Mouse (Mus musculus) embryonic stem cell, embryonic (primary cell): ENCODE measurements around the gene Tm4sf19.

Experiments used
- CTCF ChIA-PET, 4 experiments: fragments of 300-600 bp in 2 of 4; fragments of 350-600 bp in 2 of 4; sonication (Branson Sonifier 250); formaldehyde crosslinking; loops; one replicate each; lab custom pipeline; 2022; ENCODE audit warnings: inconsistent platforms in 2 of 4; lab: Charles Lee
- POLR2A ChIA-PET, 4 experiments: fragments of 300-600 bp in 2 of 4; fragments of 350-600 bp in 2 of 4; sonication (Branson Sonifier 250); formaldehyde crosslinking; loops; one replicate each; lab custom pipeline; 2022; ENCODE audit warnings: antibody characterized with exemption in 4 of 4, inconsistent platforms in 1 of 4; lab: Charles Lee

The Tm4sf19 gene

GRCm38 (mm10) chr16:32400267-32400666 lies at the start of gene Tm4sf19:
Tm4sf19 (plus strand) TSS chr16:32400506.
- CTCF ChIA-PET, result interaction anchor here in 1 of 4 experiments (1.0 kb wide), 1 partner anchor 100 kb away, joined by 3 read pairs; no protein-coding TSS in a partner anchor
- POLR2A ChIA-PET, result interaction anchor here in 2 of 4 experiments (0.5 to 1.6 kb wide), 5 partner anchors 11 to 404 kb away, joined by 3 to 5 read pairs (median 3); no protein-coding TSS in a partner anchor

GRCm38 (mm10) chr16:32350776-32351175 lies 49.5 kb upstream of the Tm4sf19 start:
- ChIA-PET POLR2A (interaction anchor here in 2 of 4 experiments (0.7 to 0.9 kb wide), 2 partner anchors 20 to 144 kb away, joined by 3 to 4 read pairs; no protein-coding TSS in a partner anchor), CTCF (interaction anchor here in 1 of 4 experiments (1.1 kb wide), 1 partner anchor 22 kb away, joined by 3 read pairs; no protein-coding TSS in a partner anchor)

- POLR2A ChIA-PET, result interaction anchor here in 2 of 4 experiments (0.8 to 1.7 kb wide), 4 partner anchors 30 to 106 kb away, joined by 3 read pairs; partner anchors contain the start of gene Ubxn7 (in 2 of the 2)
- CTCF ChIA-PET, result interaction anchor here in 3 of 4 experiments (0.6 to 0.9 kb wide), 4 partner anchors 11 to 67 kb away, joined by 3 to 4 read pairs (median 3); no protein-coding TSS in a partner anchor
Observed at GRCm38 (mm10) chr16:32363530-32363929, 36.8 kb upstream of the Tm4sf19 start.

GRCm38 (mm10) chr16:32371351-32371750 lies 29.0 kb upstream of the Tm4sf19 start:
- POLR2A ChIA-PET, result interaction anchor here in 2 of 4 experiments (1.2 to 1.5 kb wide), 4 partner anchors 9 to 369 kb away, joined by 3 to 6 read pairs (median 4); partner anchors contain the start of genes Ubxn7 (in 2 of the 2) and Senp5 (in 1 of the 2)
- CTCF ChIA-PET, result interaction anchor here in 3 of 4 experiments (0.6 to 1.5 kb wide), 7 partner anchors 9 to 312 kb away, joined by 3 to 8 read pairs (median 3); no protein-coding TSS in a partner anchor

GRCm38 (mm10) chr16:32379575-32379974 lies 20.7 kb upstream of the Tm4sf19 start:
- CTCF ChIA-PET, result interaction anchor here in 2 of 4 experiments (1.1 to 1.3 kb wide), 2 partner anchors 11 to 120 kb away, joined by 3 to 4 read pairs; no protein-coding TSS in a partner anchor

GRCm38 (mm10) chr16:32382901-32383300 lies 17.4 kb upstream of the Tm4sf19 start:
- CTCF ChIA-PET, result no interaction called here
- POLR2A ChIA-PET, result interaction anchor here in 1 of 4 experiments (1.4 kb wide), 1 partner anchor 77 kb away, joined by 3 read pairs; no protein-coding TSS in a partner anchor

More at GRCm38 (mm10) chr16:32379575-32379974, 20.7 kb upstream of the Tm4sf19 start:
- POLR2A ChIA-PET, result interaction anchor here in 1 of 4 experiments (1.2 kb wide), 2 partner anchors 14 to 48 kb away, joined by 4 read pairs; partner anchors contain the start of gene Ubxn7

GRCm38 (mm10) chr16:32384885-32385284 lies 15.4 kb upstream of the Tm4sf19 start:
- POLR2A ChIA-PET, result no interaction called here
- CTCF ChIA-PET, result no interaction called here

- POLR2A ChIA-PET, result interaction anchor here in 1 of 4 experiments (1.1 to 1.6 kb wide), 2 partner anchors 14 to 87 kb away, joined by 3 read pairs; no protein-coding TSS in a partner anchor
- CTCF ChIA-PET, result no interaction called here
Observed at GRCm38 (mm10) chr16:32386826-32387225, 13.5 kb upstream of the Tm4sf19 start.

- CTCF ChIA-PET, result interaction anchor here in 1 of 4 experiments (0.5 kb wide), 1 partner anchor 214 kb away, joined by 5 read pairs; no protein-coding TSS in a partner anchor
- POLR2A ChIA-PET, result interaction anchor here in 1 of 4 experiments (0.8 to 1.5 kb wide), 7 partner anchors 8 to 143 kb away, joined by 3 to 6 read pairs (median 4); partner anchors contain the start of genes Fbxo45, Tm4sf19 and Wdr53
Observed at GRCm38 (mm10) chr16:32389049-32389448, 11.3 kb upstream of the Tm4sf19 start.

- CTCF ChIA-PET, result interaction anchor here in 1 of 4 experiments (1.7 kb wide), 1 partner anchor 18 kb away, joined by 3 read pairs; no protein-coding TSS in a partner anchor
Observed at GRCm38 (mm10) chr16:32389841-32390240, 10.5 kb upstream of the Tm4sf19 start.

GRCm38 (mm10) chr16:32390882-32391281 lies 9.4 kb upstream of the Tm4sf19 start:
- CTCF ChIA-PET, result interaction anchor here in 1 of 4 experiments (1.7 kb wide), 1 partner anchor 19 kb away, joined by 3 read pairs; no protein-coding TSS in a partner anchor

More at GRCm38 (mm10) chr16:32389841-32390240, 10.5 kb upstream of the Tm4sf19 start:
- POLR2A ChIA-PET, result interaction anchor here in 1 of 4 experiments (1.3 to 1.5 kb wide), 3 partner anchors 10 to 144 kb away, joined by 3 to 5 read pairs (median 3); partner anchors contain the start of genes Fbxo45, Tm4sf19 and Wdr53

GRCm38 (mm10) chr16:32395679-32396540 lies 4.4 kb upstream of the Tm4sf19 start:
- CTCF ChIA-PET, result interaction anchor here in 3 of 4 experiments (0.6 to 1.1 kb wide), 3 partner anchors 104 to 284 kb away, joined by 3 to 6 read pairs (median 3); no protein-coding TSS in a partner anchor
- POLR2A ChIA-PET, result interaction anchor here in 2 of 4 experiments (0.5 to 1.2 kb wide), 4 partner anchors 23 to 93 kb away, joined by 3 to 8 read pairs (median 3); partner anchors contain the start of genes Pcyt1a (in 1 of the 2) and Tctex1d2 (in 1 of the 2)

More at GRCm38 (mm10) chr16:32390882-32391281, 9.4 kb upstream of the Tm4sf19 start:
- POLR2A ChIA-PET, result interaction anchor here in 2 of 4 experiments (0.6 to 1.3 kb wide), 6 partner anchors 13 to 1804 kb away, joined by 3 to 5 read pairs (median 3); partner anchors contain the start of genes Tctex1d2 (in 1 of the 2) and Tfrc (in 1 of the 2)

- CTCF ChIA-PET, result interaction anchor here in 3 of 4 experiments (0.6 to 1.1 kb wide), 3 partner anchors 103 to 285 kb away, joined by 3 to 6 read pairs (median 3); no protein-coding TSS in a partner anchor
- POLR2A ChIA-PET, result interaction anchor here in 2 of 4 experiments (0.5 to 1.2 kb wide), 2 partner anchors 23 to 93 kb away, joined by 3 read pairs; partner anchors contain the start of gene Tctex1d2 (in 1 of the 2)
Observed at GRCm38 (mm10) chr16:32396541-32396835, 3.8 kb upstream of the Tm4sf19 start.

- CTCF ChIA-PET, result no interaction called here
- POLR2A ChIA-PET, result no interaction called here
Observed at GRCm38 (mm10) chr16:32398206-32398605, 2.1 kb upstream of the Tm4sf19 start.

GRCm38 (mm10) chr16:32401335-32401965 lies 1.1 kb downstream of the Tm4sf19 start:
- ChIA-PET POLR2A (no interaction called here), CTCF (no interaction called here)

- CTCF ChIA-PET, result interaction anchor here in 1 of 4 experiments (0.6 kb wide), 2 partner anchors 158 to 545 kb away, joined by 3 to 4 read pairs; no protein-coding TSS in a partner anchor
- POLR2A ChIA-PET, result interaction anchor here in 2 of 4 experiments (0.6 kb wide), 2 partner anchors 99 to 305 kb away, joined by 3 read pairs; no protein-coding TSS in a partner anchor
Observed at GRCm38 (mm10) chr16:32402818-32403217, 2.5 kb downstream of the Tm4sf19 start.

GRCm38 (mm10) chr16:32405716-32406115 lies 5.4 kb downstream of the Tm4sf19 start:
- ChIA-PET POLR2A (interaction anchor here in 1 of 4 experiments (0.6 to 1.4 kb wide), 2 partner anchors 14 to 24 kb away, joined by 3 to 7 read pairs; partner anchors contain the start of gene Tctex1d2), CTCF (no interaction called here)
